Mouse (Mus musculus) small intestine, adult 2 months (tissue): Measurements from ENCODE around the gene Pip5k1c. TPM values are rescaled to one million over a fixed set of nuclear protein-coding genes. Genes with fewer than 3 reads are reported as not detected.

Experiments used
- H3K27ac ChIP-seq: fragments of 200-500 bp; 2 replicates; pipeline ENCODE4 v1.5.1; 2012; ENCODE audit warnings: low read depth, low read length, control low read depth, inconsistent platforms; ENCODE audit not compliant: insufficient read depth
- H3K27me3 ChIP-seq: fragments of 200-500 bp; 2 replicates; pipeline ENCODE4 v1.6.1; 2012; ENCODE audit warnings: mild to moderate bottlenecking, moderate library complexity, low read length, inconsistent platforms; ENCODE audit not compliant: control insufficient read depth, insufficient read depth
- H3K36me3 ChIP-seq: fragments of 200-500 bp; 2 replicates; pipeline ENCODE4 v1.6.1; 2012; ENCODE audit warnings: mild to moderate bottlenecking, low read length, control low read depth, inconsistent platforms; ENCODE audit not compliant: control insufficient read depth, insufficient read depth
- H3K4me1 ChIP-seq: fragments of 200-500 bp; 2 replicates; pipeline ENCODE4 v1.6.1; 2012; ENCODE audit warnings: low read length, inconsistent platforms, mixed read lengths; ENCODE audit not compliant: control insufficient read depth, insufficient read depth, insufficient read length
- H3K4me3 ChIP-seq: fragments of 200-500 bp; 2 replicates; pipeline ENCODE4 v1.5.1; 2012; ENCODE audit warnings: low read depth, mild to moderate bottlenecking, control low read depth, inconsistent platforms, low read length, moderate library complexity
- CTCF ChIP-seq: fragments of 200-500 bp; IDR thresholded peaks from 2 replicates; pipeline ENCODE4 v1.5.1; 2012; ENCODE audit warnings: low read depth, mild to moderate bottlenecking, control low read depth, inconsistent platforms, low read length, moderate library complexity, mixed read lengths; ENCODE audit not compliant: insufficient replicate concordance, insufficient read length; ENCODE audit errors: extremely low read depth
- POLR2A ChIP-seq: fragments of 200-500 bp; IDR thresholded peaks from 2 replicates; pipeline ENCODE4 v1.6.1; 2012; ENCODE audit warnings: low read depth, mild to moderate bottlenecking, control low read depth, inconsistent platforms, low read length, moderate library complexity
- WGBS: fragments of 180-500 bp; shearing (Covaris S2); methylation state at CpG from one replicate; pipeline ENCODE4 v1.1.7; 2018; 5-methylcytosine and 5-hydroxymethylcytosine counted together
- polyA plus RNA-seq: library from polyadenylated mRNA; depleted of rRNA; stranded (reverse); fragments of >200 nt; gene quantifications from 2 replicates; pipeline ENCODE4 v1.2.3, GENCODE M21; 2012

Gene Pip5k1c
- polyA plus RNA-seq, 1 experiment = 50.8 TPM

DNA sequence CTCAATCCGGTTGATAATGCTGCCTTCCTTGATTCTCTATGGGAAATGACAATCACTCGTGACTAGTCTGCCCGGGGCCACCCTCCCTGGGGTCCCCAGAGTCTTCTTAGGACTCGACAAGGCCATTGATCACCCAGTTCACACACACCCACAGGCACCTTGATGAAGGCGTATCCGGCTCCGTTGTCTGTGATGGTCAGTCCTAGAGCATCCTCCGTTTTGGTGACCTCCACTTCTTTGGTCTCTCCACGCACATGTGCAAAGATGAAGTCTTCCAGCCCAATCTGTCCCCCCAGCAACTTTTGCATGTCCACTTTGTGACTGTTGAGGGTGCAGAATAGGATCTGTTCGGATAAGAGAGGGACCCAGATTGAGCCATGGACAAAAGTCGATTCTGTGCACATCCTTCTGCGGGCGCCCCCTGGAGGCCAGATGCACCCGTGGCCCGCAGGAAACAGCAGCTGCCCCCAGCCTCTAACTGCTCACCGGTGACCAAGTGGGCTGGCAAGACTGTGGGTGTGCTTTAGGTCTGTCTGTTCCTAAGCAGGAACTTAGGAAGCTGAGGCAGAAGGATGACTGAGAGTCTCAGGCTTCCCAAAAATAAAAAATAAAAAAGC, 48.7 kb downstream of the Pip5k1c start:
- H3K4me3 ChIP-seq = no peak overlapping the region
- no peak overlapping the region for H3K27ac ChIP-seq
- peaks cover 16% of the 10 kb centered on the region for H3K27me3 ChIP-seq
- no peaks in the 10 kb centered on the region for H3K36me3 ChIP-seq
- TF ChIP-seq CTCF (peak; percentile 73), POLR2A (no peak)
- 32% methylated on average over 16 of the region's 16 CpGs for WGBS
- H3K4me1 ChIP-seq = peaks cover 17% of the 10 kb centered on the region

DNA sequence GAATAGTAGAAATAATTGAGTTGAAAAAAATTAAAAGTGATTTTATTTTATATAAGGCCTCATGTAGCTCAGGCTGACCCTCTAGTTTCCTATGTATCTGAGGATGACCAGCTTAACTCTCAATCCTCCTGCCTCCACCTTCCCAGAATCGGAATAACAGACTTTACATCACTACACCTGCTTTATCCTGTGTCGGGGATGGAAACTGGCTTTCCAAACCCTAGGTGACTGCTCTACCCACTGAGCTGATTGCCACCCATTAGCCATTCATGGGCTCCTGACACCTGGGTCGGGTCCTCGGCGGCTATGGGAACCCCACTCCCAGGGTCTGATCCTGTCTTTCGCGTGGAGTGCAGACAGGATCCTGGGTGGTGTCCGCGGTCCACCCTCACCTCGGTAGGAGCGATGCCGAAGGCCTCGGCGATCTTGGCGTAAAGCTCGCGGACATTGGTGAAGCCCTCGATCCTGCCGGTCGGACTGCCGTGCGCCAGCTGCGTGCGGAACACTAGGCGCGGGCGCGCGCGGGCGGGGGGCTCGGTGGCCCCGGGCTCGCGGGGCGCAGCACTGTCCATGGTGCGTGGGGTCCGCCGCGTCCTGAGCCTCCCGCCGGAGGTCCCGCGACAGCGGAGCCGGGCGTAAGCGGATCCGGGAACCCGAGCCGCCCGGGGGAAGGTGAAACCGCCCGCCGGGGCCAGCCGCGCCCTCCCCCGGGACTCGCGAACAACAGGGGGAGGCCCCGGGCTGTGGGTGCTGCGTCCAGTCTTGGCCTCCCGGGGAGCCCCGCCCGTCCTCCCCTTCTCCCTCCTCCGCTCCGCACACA, 50.1 kb downstream of the Pip5k1c start, which contains the start of gene Gipc3:
Gene Gipc3 (minus strand): TSS at position 581 of the 820 bp plus-strand sequence.
- Histone ChIP-seq H3K4me3 (peak within 1 kb of the TSS; percentile 62), H3K27me3 (peaks cover 16% of the 10 kb centered on the region), H3K4me1 (peaks cover 27% of the 10 kb centered on the region), H3K27ac (no peak within 1 kb of the TSS), H3K36me3 (peaks cover 5% of the 10 kb centered on the region; the same call in 1 of the 2 replicates)
- WGBS = 5% methylated on average over 64 of the region's 67 CpGs
- TF ChIP-seq CTCF (no peak), POLR2A (no peak)

DNA sequence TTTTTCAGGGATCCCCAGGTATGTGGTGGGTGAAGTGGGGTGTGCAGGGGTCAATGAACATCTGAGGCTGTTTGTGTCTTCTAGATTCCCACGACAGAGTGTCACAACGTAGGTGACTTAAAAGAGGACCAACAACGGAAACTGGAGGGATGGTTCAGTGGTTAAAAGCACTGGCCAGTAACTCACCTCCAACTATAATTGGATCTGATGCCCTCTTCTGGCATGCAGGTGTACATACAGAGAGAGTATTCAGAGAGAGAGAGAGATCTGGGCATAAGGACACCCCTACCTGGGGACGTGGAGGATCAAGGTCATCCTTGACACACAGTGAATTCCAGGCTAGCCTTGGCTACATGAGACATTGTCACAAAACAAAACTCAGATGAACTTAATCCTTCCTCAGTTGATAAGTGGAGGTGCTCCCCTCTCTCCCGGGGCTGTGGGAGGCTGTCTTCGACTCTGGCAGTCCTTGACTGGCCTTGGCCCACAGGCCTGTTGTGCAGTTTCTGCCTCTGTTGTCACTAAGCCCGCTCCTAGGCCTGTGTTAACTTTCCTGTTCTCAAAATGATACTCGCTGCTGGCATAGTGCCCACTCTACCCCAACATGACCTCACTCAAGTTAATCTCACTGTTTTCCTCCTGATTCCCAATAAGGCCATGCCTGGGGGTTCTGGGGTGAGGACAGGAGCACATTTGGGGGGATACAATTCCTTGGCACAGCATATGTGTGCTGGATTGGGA, 51.8 kb downstream of the Pip5k1c start:
- WGBS = 23% methylated on average over 8 of the region's 8 CpGs
- Histone ChIP-seq H3K36me3 (peaks cover 9% of the 10 kb centered on the region), H3K4me3 (no peak overlapping the region), H3K27ac (no peak overlapping the region), H3K27me3 (peaks cover 16% of the 10 kb centered on the region), H3K4me1 (peaks cover 36% of the 10 kb centered on the region)
- TF ChIP-seq POLR2A (no peak), CTCF (no peak)

GRCm38 (mm10) chr10:81345162-81345534, 52.4 kb downstream of the Pip5k1c start:
- Histone ChIP-seq H3K27me3 (peaks cover 16% of the 10 kb centered on the region), H3K4me3 (no peak overlapping the region), H3K27ac (no peak overlapping the region), H3K4me1 (peaks cover 36% of the 10 kb centered on the region), H3K36me3 (peaks cover 9% of the 10 kb centered on the region)
- TF ChIP-seq POLR2A (no peak), CTCF (no peak)
- WGBS = 77% methylated on average over 4 of the region's 4 CpGs

GRCm38 (mm10) chr10:81346453-81347067, 53.8 kb downstream of the Pip5k1c start:
- peak overlapping the region; percentile 62 for H3K4me3 ChIP-seq
- peaks cover 9% of the 10 kb centered on the region for H3K36me3 ChIP-seq
- TF ChIP-seq CTCF = 0 out of 2 replicates have a peak, but pooled peaks have one; percentile 11
- peak; percentile 35; the same call in 1 of the 2 replicates for TF ChIP-seq POLR2A
- H3K27me3 ChIP-seq = peaks cover 16% of the 10 kb centered on the region
- H3K27ac ChIP-seq = peak overlapping the region; percentile 45; the same call in 1 of the 2 replicates
- H3K4me1 ChIP-seq = peaks cover 32% of the 10 kb centered on the region
- 11% methylated on average over 55 of the region's 55 CpGs for WGBS

GRCm38 (mm10) chr10:81349146-81349545, 56.4 kb downstream of the Pip5k1c start:
- Histone ChIP-seq H3K27ac (peak overlapping the region; percentile 61; the same call in 1 of the 2 replicates), H3K4me3 (peak overlapping the region; percentile 75), H3K36me3 (peaks cover 9% of the 10 kb centered on the region), H3K4me1 (peaks cover 32% of the 10 kb centered on the region), H3K27me3 (no peaks in the 10 kb centered on the region)
- 9% methylated on average over 12 of the region's 12 CpGs for WGBS
- TF ChIP-seq POLR2A (no peak; the same call in 1 of the 2 replicates), CTCF (no peak)
